Mouse (Mus musculus) olfactory bulb, adult 2 months (tissue): Measurements from ENCODE around the gene Gm49387.

ENCODE experiments used
- CTCF ChIP-seq: fragments of 200-500 bp; IDR thresholded peaks from 2 replicates; pipeline ENCODE4 v1.5.1; 2012; ENCODE audit warnings: low read depth, mild to moderate bottlenecking, low read length, moderate library complexity; ENCODE audit not compliant: insufficient read depth
- POLR2A ChIP-seq: fragments of 200-500 bp; IDR thresholded peaks from 2 replicates; pipeline ENCODE4 v1.6.1; 2012; ENCODE audit warnings: mild to moderate bottlenecking, low read depth, low read length, moderate library complexity; ENCODE audit not compliant: insufficient read depth

GRCm38 (mm10) chr14:31569151-31569631, 71.5 kb downstream of the Gm49387 start:
- no peak for TF ChIP-seq CTCF
- no peak for TF ChIP-seq POLR2A
